Mouse (Mus musculus) liver, adult (tissue): ENCODE measurements around the gene Rbfox1.

Experiments used
- GATA4 ChIP-seq: IDR thresholded peaks from 2 replicates; pipeline ENCODE4 v1.6.1; 2014; ENCODE audit warnings: mild to moderate bottlenecking, low read length; ENCODE audit not compliant: insufficient replicate concordance

Gene Rbfox1

GRCm38 (mm10) chr16:7159827-7160217 is 1274.7 kb downstream of the Rbfox1 start:
- TF ChIP-seq GATA4 = no peak

GRCm38 (mm10) chr16:7162168-7162567 is 1277.0 kb downstream of the Rbfox1 start:
- TF ChIP-seq GATA4 = no peak

- TF ChIP-seq GATA4 = no peak
These were observed 1278.5 kb downstream of the Rbfox1 start for GRCm38 (mm10) chr16:7163688-7164087.

GRCm38 (mm10) chr16:7164153-7164737 is 1279.1 kb downstream of the Rbfox1 start:
- no peak for TF ChIP-seq GATA4

- no peak for TF ChIP-seq GATA4
These were observed 1290.8 kb downstream of the Rbfox1 start for GRCm38 (mm10) chr16:7175960-7176359.

- TF ChIP-seq GATA4 = no peak
These were observed 1302.6 kb downstream of the Rbfox1 start for GRCm38 (mm10) chr16:7187788-7188187.

- TF ChIP-seq GATA4 = no peak
These were observed 1308.4 kb downstream of the Rbfox1 start for GRCm38 (mm10) chr16:7193535-7193934.

- no peak for TF ChIP-seq GATA4
These were observed 1312.8 kb downstream of the Rbfox1 start for GRCm38 (mm10) chr16:7197953-7198352.

- TF ChIP-seq GATA4 = no peak
These were observed 1315.1 kb downstream of the Rbfox1 start for GRCm38 (mm10) chr16:7200239-7200638.

- no peak for TF ChIP-seq GATA4
These were observed 1316.7 kb downstream of the Rbfox1 start for GRCm38 (mm10) chr16:7201816-7202215.

- TF ChIP-seq GATA4 = no peak
These were observed 1321.2 kb downstream of the Rbfox1 start for GRCm38 (mm10) chr16:7206116-7206900.

GRCm38 (mm10) chr16:7207599-7207998 is 1322.4 kb downstream of the Rbfox1 start:
- no peak for TF ChIP-seq GATA4

GRCm38 (mm10) chr16:7212756-7213155 is 1327.6 kb downstream of the Rbfox1 start:
- no peak for TF ChIP-seq GATA4

GRCm38 (mm10) chr16:7223265-7223664 is 1338.1 kb downstream of the Rbfox1 start:
- TF ChIP-seq GATA4 = no peak

- no peak for TF ChIP-seq GATA4
These were observed 1340.8 kb downstream of the Rbfox1 start for GRCm38 (mm10) chr16:7226000-7226399.

GRCm38 (mm10) chr16:7228246-7228645 is 1343.1 kb downstream of the Rbfox1 start:
- no peak for TF ChIP-seq GATA4

- TF ChIP-seq GATA4 = no peak
These were observed 1344.1 kb downstream of the Rbfox1 start for GRCm38 (mm10) chr16:7229232-7229631.
